Mouse (Mus musculus) ES-E14 (cell line): Measurements from ENCODE around the gene Fcrlb.

Experiments
- CHD2 ChIP-seq: IDR thresholded peaks from 2 replicates; pipeline ENCODE4 v1.6.1; 2014; ENCODE audit warnings: mild to moderate bottlenecking, low read depth, low read length, inconsistent platforms
- HCFC1 ChIP-seq: IDR thresholded peaks from 2 replicates; pipeline ENCODE4 v1.6.1; 2012; ENCODE audit warnings: low read length, inconsistent platforms, borderline replicate concordance; ENCODE audit not compliant: insufficient read depth

DNA sequence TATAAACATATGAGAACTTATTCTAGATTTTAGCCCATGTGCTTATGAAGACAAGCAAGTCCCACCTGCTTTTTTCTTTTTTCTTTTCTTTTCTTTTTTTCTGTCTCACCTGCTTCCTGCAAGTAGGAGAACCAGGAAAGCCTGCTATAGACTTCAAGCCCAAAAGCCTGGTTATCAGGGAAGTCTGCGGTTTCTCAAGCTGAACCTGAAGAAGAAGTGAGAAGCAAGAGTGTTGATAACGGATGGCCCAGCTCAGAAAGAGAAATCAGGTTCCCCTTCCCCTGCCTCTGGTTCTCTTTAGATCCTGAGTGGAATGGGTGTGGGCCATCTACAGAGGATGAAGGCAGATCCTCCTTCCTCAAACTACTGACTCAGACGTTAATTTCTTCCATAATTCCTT, 19.3 kb upstream of the Fcrlb start:
- no peak for TF ChIP-seq HCFC1
- TF ChIP-seq CHD2: no peak
